Mouse (Mus musculus) hindbrain, embryonic 11.5 days (tissue): ENCODE measurements around the gene Srp14. TPM values are rescaled to one million over a fixed set of nuclear protein-coding genes. Genes with fewer than 3 reads are reported as not detected.

Source experiments
- ATAC-seq: fragments of 200-750 bp; cut with Nextera tagmentation; 2 replicates; pipeline ENCODE4 v1.8.0; 2017; ENCODE audit warnings: mild to moderate bottlenecking, moderate TSS enrichment, moderate library complexity; ENCODE audit not compliant: low FRiP score
- DNase-seq: peaks from one replicate; pipeline ENCODE4 v3.0.0-alpha.2; 2015; ENCODE audit warnings: low spot score
- H3K27ac ChIP-seq: fragments of 300-500 bp; sonication (generic); 2 replicates; pipeline ENCODE4 v1.5.1; 2014; ENCODE audit warnings: mild to moderate bottlenecking, low read depth, low read length
- H3K27me3 ChIP-seq: fragments of 300-500 bp; sonication (generic); 2 replicates; pipeline ENCODE4 v1.6.1; 2014; ENCODE audit warnings: mild to moderate bottlenecking, low read length, moderate library complexity, mixed read lengths; ENCODE audit not compliant: control insufficient read depth, insufficient read depth
- H3K36me3 ChIP-seq: fragments of 300-500 bp; sonication (generic); 2 replicates; pipeline ENCODE4 v1.6.1; 2014; ENCODE audit warnings: mild to moderate bottlenecking, low read length, moderate library complexity, mixed read lengths; ENCODE audit not compliant: control insufficient read depth, insufficient read depth
- H3K4me1 ChIP-seq: fragments of 300-500 bp; sonication (generic); replicated peaks from 2 replicates; pipeline ENCODE4 v1.6.1; 2014; ENCODE audit warnings: low read length, mixed read lengths; ENCODE audit not compliant: control insufficient read depth, insufficient read depth
- H3K4me2 ChIP-seq: fragments of 300-500 bp; sonication (generic); replicated peaks from 2 replicates; pipeline ENCODE4 v1.6.1; 2014; ENCODE audit warnings: mild to moderate bottlenecking, low read depth, low read length
- H3K4me3 ChIP-seq: fragments of 300-500 bp; sonication (generic); 2 replicates; pipeline ENCODE4 v1.5.1; 2014; ENCODE audit warnings: low read depth, low read length
- H3K9ac ChIP-seq: fragments of 300-500 bp; sonication (generic); 2 replicates; pipeline ENCODE4 v1.6.1; 2014; ENCODE audit warnings: low read depth, low read length
- H3K9me3 ChIP-seq: fragments of 300-500 bp; sonication (generic); 2 replicates; pipeline ENCODE4 v1.6.1; 2016; ENCODE audit warnings: low read length; ENCODE audit not compliant: control insufficient read depth
- WGBS: fragments of 180-500 bp; shearing (Covaris S2); extraction: QIAGEN DNeasy Blood & Tissue Kit; methylation state at CpG from one replicate; pipeline ENCODE4 v1.1.7; 2014; 5-methylcytosine and 5-hydroxymethylcytosine counted together
- polyA plus RNA-seq: library from polyadenylated mRNA; unstranded; fragments of >200 nt; fragmentation: Nextera tagmentation; extraction: Ambion mirVana; gene quantifications from 2 replicates; pipeline ENCODE4 v1.2.1, GENCODE M21; 2014

The Srp14 gene
- polyA plus RNA-seq, 1 experiment from 2014 or later, result 306 TPM

- WGBS, result 91% methylated on average over 7 of the region's 7 CpGs
- ATAC-seq, result no peak
Measured at GRCm38 (mm10) chr2:118480886-118481285, 1.4 kb upstream of the Srp14 start.

GRCm38 (mm10) chr2:118478833-118479549, 520 bp downstream of the Srp14 start:
- WGBS, result 4% methylated on average over 40 of the region's 52 CpGs
- no peaks in the 10 kb centered on the region; the same call in 1 of the 2 replicates for H3K36me3 ChIP-seq

More at GRCm38 (mm10) chr2:118480886-118481285, 1.4 kb upstream of the Srp14 start:
- H3K4me1 ChIP-seq, result peaks cover 6% of the 10 kb centered on the region
- no peak for DNase-seq
- H3K27me3 ChIP-seq, result no peaks in the 10 kb centered on the region
- H3K4me3 ChIP-seq, result no peak overlapping the region
- no peak overlapping the region for H3K4me2 ChIP-seq
- H3K36me3 ChIP-seq, result no peaks in the 10 kb centered on the region
- no peaks in the 10 kb centered on the region for H3K9me3 ChIP-seq
- no peak overlapping the region for H3K27ac ChIP-seq
- H3K9ac ChIP-seq, result no peak overlapping the region

GRCm38 (mm10) chr2:118468354-118468753, 11.2 kb downstream of the Srp14 start:
- no peak overlapping the region for H3K4me2 ChIP-seq
- H3K9ac ChIP-seq, result no peak overlapping the region
- ATAC-seq, result no peak
- 0 out of 2 replicates have a peak, but pooled peaks cover 2% of the 10 kb centered on the region for H3K36me3 ChIP-seq
- H3K27me3 ChIP-seq, result no peaks in the 10 kb centered on the region
- no peaks in the 10 kb centered on the region for H3K9me3 ChIP-seq
- no peak overlapping the region for H3K27ac ChIP-seq
- no peak overlapping the region for H3K4me3 ChIP-seq
- no peaks in the 10 kb centered on the region for H3K4me1 ChIP-seq
- no peak for DNase-seq

More at GRCm38 (mm10) chr2:118478833-118479549, 520 bp downstream of the Srp14 start:
- H3K4me1 ChIP-seq, result peaks cover 6% of the 10 kb centered on the region
- DNase-seq (no peak), ATAC-seq (no peak; the same call in 1 of the 2 replicates)
- peak overlapping the region; percentile 61 for H3K4me2 ChIP-seq
- H3K9me3 ChIP-seq, result no peaks in the 10 kb centered on the region
- H3K27ac ChIP-seq, result peak overlapping the region; percentile 76
- no peaks in the 10 kb centered on the region for H3K27me3 ChIP-seq
- peak overlapping the region; percentile 87 for H3K9ac ChIP-seq
- H3K4me3 ChIP-seq, result peak overlapping the region; percentile 80

GRCm38 (mm10) chr2:118466601-118467000, 12.9 kb downstream of the Srp14 start:
- H3K4me2 ChIP-seq, result no peak overlapping the region
- DNase-seq (no peak), ATAC-seq (no peak)
- no peak overlapping the region for H3K9ac ChIP-seq
- no peaks in the 10 kb centered on the region for H3K27me3 ChIP-seq
- H3K9me3 ChIP-seq, result no peaks in the 10 kb centered on the region
- WGBS, result 67% methylated on average over 1 of the region's 1 CpGs
- 0 out of 2 replicates have a peak, but pooled peaks cover 2% of the 10 kb centered on the region for H3K36me3 ChIP-seq
- no peaks in the 10 kb centered on the region for H3K4me1 ChIP-seq
- H3K4me3 ChIP-seq, result no peak overlapping the region
- no peak overlapping the region for H3K27ac ChIP-seq

- Histone ChIP-seq H3K27ac (no peak overlapping the region), H3K9me3 (no peaks in the 10 kb centered on the region), H3K36me3 (0 out of 2 replicates have a peak, but pooled peaks cover 2% of the 10 kb centered on the region), H3K4me1 (no peaks in the 10 kb centered on the region), H3K9ac (no peak overlapping the region), H3K4me2 (no peak overlapping the region), H3K27me3 (no peaks in the 10 kb centered on the region), H3K4me3 (no peak overlapping the region)
- DNase-seq (no peak), ATAC-seq (no peak)
- 73% methylated on average over 2 of the region's 2 CpGs for WGBS
Measured at GRCm38 (mm10) chr2:118465894-118466293, 13.6 kb downstream of the Srp14 start.

- Histone ChIP-seq H3K4me1 (no peaks in the 10 kb centered on the region), H3K36me3 (0 out of 2 replicates have a peak, but pooled peaks cover 2% of the 10 kb centered on the region), H3K27ac (no peak overlapping the region), H3K9ac (no peak overlapping the region), H3K27me3 (no peaks in the 10 kb centered on the region), H3K4me3 (no peak overlapping the region), H3K4me2 (no peak overlapping the region), H3K9me3 (no peaks in the 10 kb centered on the region)
- WGBS, result 93% methylated on average over 3 of the region's 3 CpGs
- no peak for ATAC-seq
- no peak for DNase-seq
Measured at GRCm38 (mm10) chr2:118464450-118464849, 15.1 kb downstream of the Srp14 start.

- no peak overlapping the region for H3K4me3 ChIP-seq
- 0 out of 2 replicates have a peak, but pooled peaks cover 2% of the 10 kb centered on the region for H3K36me3 ChIP-seq
- 77% methylated on average over 5 of the region's 5 CpGs for WGBS
Measured at GRCm38 (mm10) chr2:118463480-118463879, 16.0 kb downstream of the Srp14 start.

GRCm38 (mm10) chr2:118461480-118462165, 17.9 kb downstream of the Srp14 start:
- DNase-seq, result no peak
- H3K4me1 ChIP-seq, result no peaks in the 10 kb centered on the region
- WGBS, result 80% methylated on average over 16 of the region's 16 CpGs

More at GRCm38 (mm10) chr2:118463480-118463879, 16.0 kb downstream of the Srp14 start:
- Histone ChIP-seq H3K27me3 (no peaks in the 10 kb centered on the region), H3K9ac (no peak overlapping the region), H3K4me1 (no peaks in the 10 kb centered on the region), H3K4me2 (no peak overlapping the region), H3K9me3 (no peaks in the 10 kb centered on the region), H3K27ac (no peak overlapping the region)
- ATAC-seq, result no peak
- DNase-seq, result no peak

More at GRCm38 (mm10) chr2:118461480-118462165, 17.9 kb downstream of the Srp14 start:
- no peak overlapping the region for H3K27ac ChIP-seq
- H3K9ac ChIP-seq, result no peak overlapping the region
- ATAC-seq, result no peak
- no peak overlapping the region for H3K4me3 ChIP-seq
- 0 out of 2 replicates have a peak, but pooled peaks cover 1% of the 10 kb centered on the region for H3K36me3 ChIP-seq
- H3K4me2 ChIP-seq, result no peak overlapping the region
- H3K9me3 ChIP-seq, result no peaks in the 10 kb centered on the region
- no peaks in the 10 kb centered on the region for H3K27me3 ChIP-seq
